Mouse (Mus musculus): ENCODE measurements around the gene Sat1. TPM values are rescaled to one million over a fixed set of nuclear protein-coding genes. Genes with fewer than 3 reads are reported as not detected.
"Not testable (repeated sequence)": the region's sequence is repeated elsewhere in the genome, so short reads cannot be mapped to it uniquely, and the experiment has no call there.

The Sat1 gene
- 101 and 105 TPM in 2 replicates for polyA plus RNA-seq (2016; fragmentation: Nextera tagmentation; extraction: Ambion mirVana)

DNA sequence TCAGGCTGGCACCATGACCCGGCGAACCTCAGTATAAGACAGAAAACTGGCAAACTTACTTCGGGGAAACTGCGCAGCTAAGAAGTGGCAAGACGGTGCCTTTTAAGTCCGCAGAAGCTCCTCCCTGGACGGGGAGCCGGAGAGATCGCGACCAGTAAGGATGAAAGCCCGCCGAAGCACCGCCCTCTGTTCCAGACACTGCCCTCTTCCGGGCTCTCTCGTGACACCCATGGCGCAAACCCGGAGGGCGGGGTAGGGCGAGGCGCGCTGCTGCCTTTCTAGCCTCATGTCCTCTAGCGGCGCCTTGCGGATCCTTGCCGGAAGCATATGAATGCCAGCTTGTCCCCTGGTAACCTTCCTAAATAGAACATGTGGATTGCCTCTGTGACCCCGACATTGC is at the start of gene Sat1:
TSS of gene Sat1 (minus strand) at position 179 of the 400 bp plus-strand sequence.
- Histone ChIP-seq H3K4me1 (no peaks in the 10 kb centered on the region), H3K27me3 (no peaks in the 10 kb centered on the region), H3K36me3 (no peaks in the 10 kb centered on the region), H3K9me3 (no peaks in the 10 kb centered on the region), H3K4me3 (peak within 1 kb of the TSS; percentile 49), H3K27ac (no peak within 1 kb of the TSS), H3K9ac (peak within 1 kb of the TSS; percentile 42), H3K4me2 (replicated peaks) (peak within 1 kb of the TSS; percentile 48)
- ATAC-seq (ENCODE audit: insufficient number of reproducible peaks, insufficient read depth, low FRiP score, low TSS enrichment): peak; percentile 98
- 14% methylated on average over 26 of the region's 26 CpGs for WGBS

DNA sequence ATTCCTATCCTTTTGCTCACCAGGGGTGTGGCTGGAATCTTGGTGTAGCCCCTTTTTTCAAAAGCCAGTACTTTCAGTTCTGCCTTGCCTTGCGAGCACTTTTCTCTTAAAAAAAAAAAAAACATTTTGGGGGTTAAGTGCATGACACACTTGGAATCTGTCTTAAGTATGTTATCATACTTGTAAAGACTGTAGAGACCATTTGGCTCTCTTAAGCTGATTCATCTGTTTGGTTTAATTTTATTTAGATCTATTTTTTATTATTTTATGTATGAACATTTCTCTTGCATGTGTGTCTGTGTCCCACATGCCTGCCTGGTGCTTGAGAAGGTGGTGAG is 46.6 kb upstream of the Sat1 start:
- no peaks in the 10 kb centered on the region for H3K27me3 ChIP-seq
- ATAC-seq (ENCODE audit: insufficient number of reproducible peaks, insufficient read depth, low FRiP score, low TSS enrichment): no peak
- H3K27ac ChIP-seq: no peak overlapping the region
- peak overlapping the region; percentile 52 for H3K4me3 ChIP-seq
- no peaks in the 10 kb centered on the region for H3K36me3 ChIP-seq
- H3K4me1 ChIP-seq: no peaks in the 10 kb centered on the region
- no peaks in the 10 kb centered on the region for H3K9me3 ChIP-seq
- H3K4me2 ChIP-seq (replicated peaks): peak overlapping the region; percentile 46
- WGBS: 36% methylated on average over 1 of the region's 1 CpGs
- H3K9ac ChIP-seq: peak overlapping the region; percentile 45; the same call in 1 of the 2 replicates

DNA sequence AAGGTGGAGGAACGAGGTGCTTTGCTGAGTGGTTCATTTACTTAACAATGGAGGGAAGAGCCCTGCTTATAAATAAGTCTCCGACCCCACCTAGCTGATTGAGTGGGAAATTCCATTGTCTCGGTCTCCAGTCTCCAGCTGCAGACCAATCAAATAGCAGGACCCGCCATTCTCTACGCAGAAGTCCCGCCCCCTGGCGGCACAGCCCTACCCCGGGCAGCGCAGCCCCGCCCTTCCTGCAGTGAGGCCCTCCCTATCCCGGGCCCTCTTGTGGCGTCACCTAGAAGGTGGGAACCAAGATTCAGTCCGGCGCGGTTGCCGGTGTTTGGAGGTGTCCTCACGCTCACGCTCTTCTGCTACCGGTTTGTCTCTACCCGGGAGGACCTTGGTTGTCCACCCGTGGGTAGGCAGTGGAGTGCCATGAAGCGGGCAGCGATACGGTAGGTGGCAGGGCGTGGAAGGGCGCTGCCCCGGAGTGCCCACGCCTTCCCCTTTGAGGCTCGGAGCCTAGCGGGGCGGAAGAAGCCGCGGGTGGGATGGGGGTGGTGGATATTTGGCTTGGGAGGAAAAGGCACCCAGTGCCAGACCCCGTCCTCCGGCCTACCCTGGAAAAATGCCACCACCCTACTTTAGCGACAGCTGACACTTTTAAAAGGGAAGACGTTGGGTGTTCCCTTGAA is 46.1 kb upstream of the Sat1 start, which contains the start of gene Acot9:
TSS of gene Acot9 (plus strand) at position 209 of the 680 bp plus-strand sequence.
- 16% methylated on average over 37 of the region's 37 CpGs for WGBS
- ATAC-seq (ENCODE audit: insufficient number of reproducible peaks, insufficient read depth, low FRiP score, low TSS enrichment): peak; percentile 98
- Histone ChIP-seq H3K4me3 (peak within 1 kb of the TSS; percentile 52), H3K9ac (peak within 1 kb of the TSS; percentile 45), H3K4me1 (no peaks in the 10 kb centered on the region), H3K27me3 (no peaks in the 10 kb centered on the region), H3K4me2 (replicated peaks) (peak within 1 kb of the TSS; percentile 46), H3K27ac (no peak within 1 kb of the TSS), H3K36me3 (no peaks in the 10 kb centered on the region), H3K9me3 (no peaks in the 10 kb centered on the region)

DNA sequence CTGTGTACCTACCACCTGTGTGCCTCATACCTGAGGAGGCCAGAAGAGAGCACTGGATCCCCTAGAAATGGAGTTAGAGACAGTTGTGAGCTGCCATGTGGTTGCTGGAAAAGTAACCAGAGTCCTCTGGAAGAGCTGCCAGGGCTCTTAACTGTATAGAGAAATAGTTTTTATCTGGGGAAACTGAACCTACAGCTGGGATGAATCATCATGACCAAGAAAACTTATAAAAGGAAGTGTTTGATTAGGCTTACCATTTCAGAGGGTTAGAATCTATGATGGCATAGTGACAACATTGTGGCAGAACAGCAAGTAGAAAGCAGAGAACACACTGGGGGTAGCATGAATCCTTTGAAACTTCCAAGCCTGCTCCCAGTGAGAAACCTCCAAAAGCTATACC is 40.6 kb upstream of the Sat1 start:
- Histone ChIP-seq H3K27me3 (no peaks in the 10 kb centered on the region), H3K4me2 (replicated peaks) (no peak overlapping the region), H3K4me3 (no peak overlapping the region), H3K27ac (no peak overlapping the region), H3K9me3 (no peaks in the 10 kb centered on the region), H3K36me3 (no peaks in the 10 kb centered on the region), H3K4me1 (no peaks in the 10 kb centered on the region), H3K9ac (no peak overlapping the region)
- ATAC-seq (ENCODE audit: insufficient number of reproducible peaks, insufficient read depth, low FRiP score, low TSS enrichment): no peak

DNA sequence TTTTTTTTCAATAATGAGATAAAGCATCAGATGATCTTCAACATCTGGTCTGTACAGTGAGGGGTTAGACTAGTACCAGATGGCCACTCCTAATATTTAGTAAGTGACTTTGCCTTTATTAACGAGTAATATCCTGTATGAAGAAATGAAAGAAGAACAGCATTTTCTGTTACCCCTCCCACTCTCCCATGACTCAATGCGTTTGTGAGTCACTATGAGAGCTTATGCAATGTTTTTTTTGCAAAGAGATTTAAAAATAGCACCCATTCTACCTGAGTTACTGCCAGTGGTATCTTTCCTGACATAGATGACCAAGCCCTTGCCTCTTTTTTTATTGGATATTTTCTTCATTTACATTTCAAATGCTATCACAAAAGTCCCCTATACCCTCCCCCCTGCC is 2.0 kb upstream of the Sat1 start:
- 68% methylated on average over 2 of the region's 2 CpGs for WGBS
- ATAC-seq (ENCODE audit: insufficient number of reproducible peaks, insufficient read depth, low FRiP score, low TSS enrichment): no peak

DNA sequence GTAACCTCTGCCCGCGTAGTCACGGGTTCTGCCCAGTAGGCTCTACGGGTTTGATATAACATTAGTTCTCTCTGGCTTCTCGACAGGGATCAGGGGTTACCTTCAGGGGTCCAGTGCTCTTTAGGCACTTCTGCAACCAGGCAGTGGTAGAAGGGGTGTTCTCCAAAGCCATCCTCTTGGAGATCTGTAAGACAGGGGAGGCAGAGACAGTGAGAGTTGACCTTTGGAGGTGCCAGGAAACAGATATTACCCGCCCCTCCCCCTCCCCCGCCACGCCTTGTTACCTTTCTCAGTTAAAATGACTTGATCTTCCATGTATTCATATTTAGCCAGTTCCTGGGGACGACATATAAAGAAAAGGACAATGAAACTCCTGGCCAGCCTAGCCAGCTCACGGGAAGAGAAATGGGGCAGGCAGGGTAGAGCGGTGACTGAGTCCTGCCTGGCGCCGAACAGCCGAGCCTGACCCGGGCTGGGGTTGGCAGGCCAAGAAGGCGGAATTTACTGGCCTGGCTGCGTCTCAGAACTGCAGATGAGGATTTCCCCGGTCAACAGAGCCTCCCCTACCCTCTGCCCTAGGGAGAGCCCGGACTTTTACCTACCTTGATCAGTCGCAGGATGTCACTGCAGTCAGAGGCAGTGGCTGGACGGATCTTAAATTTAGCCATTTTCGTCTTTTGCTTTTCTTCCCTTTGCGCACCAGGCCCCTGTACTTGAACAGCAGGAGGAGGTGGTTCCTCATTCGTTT is 574 bp downstream of the Sat1 start:
- H3K27me3 ChIP-seq: no peaks in the 10 kb centered on the region
- no peaks in the 10 kb centered on the region for H3K36me3 ChIP-seq
- no peaks in the 10 kb centered on the region for H3K9me3 ChIP-seq
- ATAC-seq (ENCODE audit: insufficient number of reproducible peaks, insufficient read depth, low FRiP score, low TSS enrichment): peak; percentile 52
- H3K4me1 ChIP-seq: no peaks in the 10 kb centered on the region
- WGBS: 25% methylated on average over 24 of the region's 24 CpGs
- H3K27ac ChIP-seq: no peak overlapping the region
- peak overlapping the region; percentile 49 for H3K4me3 ChIP-seq
- H3K9ac ChIP-seq: peak overlapping the region; percentile 42
- H3K4me2 ChIP-seq (replicated peaks): peak overlapping the region; percentile 48

More for the DNA sequence above, 2.0 kb upstream of the Sat1 start:
- H3K9me3 ChIP-seq: no peaks in the 10 kb centered on the region
- H3K36me3 ChIP-seq: no peaks in the 10 kb centered on the region
- H3K4me3 ChIP-seq: no peak overlapping the region
- H3K27ac ChIP-seq: no peak overlapping the region
- H3K27me3 ChIP-seq: no peaks in the 10 kb centered on the region
- H3K9ac ChIP-seq: no peak overlapping the region
- no peaks in the 10 kb centered on the region for H3K4me1 ChIP-seq
- H3K4me2 ChIP-seq (replicated peaks): no peak overlapping the region

DNA sequence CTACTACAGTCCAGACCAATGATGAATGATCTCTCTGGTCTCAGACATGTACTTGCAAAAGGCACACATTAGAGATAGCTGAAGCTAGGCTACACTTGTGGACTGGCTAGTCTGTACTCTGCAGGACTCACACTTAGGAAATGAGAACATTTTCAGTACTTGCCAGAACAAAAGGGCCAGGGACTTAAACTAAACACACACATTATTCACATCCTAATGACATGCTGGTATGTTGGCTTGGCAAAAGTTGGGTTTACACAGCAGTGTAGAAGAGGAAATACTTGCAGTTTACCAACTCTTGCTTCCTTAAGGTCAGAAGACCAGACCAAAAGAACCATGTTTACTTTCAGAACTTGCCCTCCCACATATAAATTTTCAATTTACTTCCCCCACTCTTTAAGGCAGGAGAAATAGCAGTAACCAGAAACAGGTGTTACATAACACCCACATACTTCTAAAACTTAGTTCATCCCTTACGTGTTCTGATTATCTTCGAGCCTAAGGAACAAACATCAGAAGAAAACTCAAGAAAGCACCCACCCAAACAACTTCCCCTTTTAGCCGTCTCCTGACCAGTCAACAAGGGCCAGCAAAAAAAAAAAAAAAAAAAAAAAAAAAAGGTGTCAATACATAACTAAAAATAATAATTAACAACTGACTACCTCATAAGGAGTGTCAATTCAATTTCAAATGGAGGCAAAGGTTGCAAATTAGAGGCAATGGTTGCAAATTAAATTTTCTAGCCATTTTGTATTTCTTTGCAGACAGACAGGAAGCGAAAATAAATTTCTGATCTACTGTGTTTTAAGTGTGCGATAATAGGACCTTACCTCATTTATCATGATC is 1.7 kb downstream of the Sat1 start:
- Histone ChIP-seq H3K4me3 (no peak overlapping the region), H3K4me1 (no peaks in the 10 kb centered on the region), H3K36me3 (no peaks in the 10 kb centered on the region), H3K27me3 (no peaks in the 10 kb centered on the region), H3K9me3 (no peaks in the 10 kb centered on the region), H3K4me2 (replicated peaks) (no peak overlapping the region), H3K27ac (no peak overlapping the region), H3K9ac (no peak overlapping the region)
- no peak for ATAC-seq (ENCODE audit: insufficient number of reproducible peaks, insufficient read depth, low FRiP score, low TSS enrichment)
- WGBS: 85% methylated on average over 5 of the region's 5 CpGs

DNA sequence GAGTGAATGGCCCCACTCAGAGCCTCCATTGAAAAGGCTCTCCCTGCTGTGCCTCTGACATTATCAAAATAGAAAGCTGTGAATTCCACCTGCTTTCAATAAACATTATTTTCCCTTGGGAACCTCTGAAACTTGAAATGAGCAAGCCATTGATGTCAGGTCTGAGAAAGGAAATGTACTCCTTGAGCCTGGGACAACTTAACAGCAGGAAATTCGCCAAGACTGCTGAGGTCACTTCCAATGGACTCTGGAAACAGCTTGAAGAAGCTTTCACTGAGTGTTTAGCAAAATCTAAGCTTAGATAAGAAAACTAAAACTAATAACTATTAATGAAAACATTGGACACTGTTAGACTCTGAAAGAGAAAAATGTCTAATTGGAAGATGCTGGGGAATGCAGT is 7.6 kb downstream of the Sat1 start:
- Histone ChIP-seq H3K27ac (no peak overlapping the region), H3K27me3 (no peaks in the 10 kb centered on the region), H3K9ac (no peak overlapping the region), H3K4me2 (replicated peaks) (no peak overlapping the region), H3K9me3 (no peaks in the 10 kb centered on the region), H3K4me1 (no peaks in the 10 kb centered on the region), H3K4me3 (no peak overlapping the region), H3K36me3 (no peaks in the 10 kb centered on the region)
- no peak for ATAC-seq (ENCODE audit: insufficient number of reproducible peaks, insufficient read depth, low FRiP score, low TSS enrichment)
- WGBS: 12% methylated on average over 1 of the region's 1 CpGs

DNA sequence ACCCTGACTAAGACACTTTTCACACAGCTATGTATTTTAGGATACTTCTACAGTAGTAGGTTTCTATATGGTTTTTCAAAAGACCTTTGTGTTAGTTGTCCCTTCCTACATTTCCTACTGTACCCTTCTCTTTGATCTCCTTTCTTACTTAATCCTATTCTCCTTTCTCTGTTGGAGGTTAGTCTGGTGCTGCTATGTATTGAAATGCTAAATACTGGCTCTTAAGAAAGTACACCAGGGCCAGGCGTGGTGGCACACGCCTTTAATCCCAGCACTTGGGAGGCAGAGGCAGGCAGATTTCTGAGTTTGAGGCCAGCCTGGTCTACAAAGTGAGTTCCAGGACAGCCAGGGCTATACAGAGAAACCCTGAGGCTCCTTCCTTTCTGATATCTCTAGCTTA is 10.8 kb downstream of the Sat1 start:
- not testable (repeated sequence) for H3K9me3 ChIP-seq; H3K27ac ChIP-seq; H3K27me3 ChIP-seq; ATAC-seq (ENCODE audit: insufficient number of reproducible peaks, insufficient read depth, low FRiP score, low TSS enrichment); H3K4me1 ChIP-seq; H3K4me3 ChIP-seq; H3K4me2 ChIP-seq (replicated peaks); H3K9ac ChIP-seq; H3K36me3 ChIP-seq
- WGBS: 85% methylated on average over 2 of the region's 2 CpGs

DNA sequence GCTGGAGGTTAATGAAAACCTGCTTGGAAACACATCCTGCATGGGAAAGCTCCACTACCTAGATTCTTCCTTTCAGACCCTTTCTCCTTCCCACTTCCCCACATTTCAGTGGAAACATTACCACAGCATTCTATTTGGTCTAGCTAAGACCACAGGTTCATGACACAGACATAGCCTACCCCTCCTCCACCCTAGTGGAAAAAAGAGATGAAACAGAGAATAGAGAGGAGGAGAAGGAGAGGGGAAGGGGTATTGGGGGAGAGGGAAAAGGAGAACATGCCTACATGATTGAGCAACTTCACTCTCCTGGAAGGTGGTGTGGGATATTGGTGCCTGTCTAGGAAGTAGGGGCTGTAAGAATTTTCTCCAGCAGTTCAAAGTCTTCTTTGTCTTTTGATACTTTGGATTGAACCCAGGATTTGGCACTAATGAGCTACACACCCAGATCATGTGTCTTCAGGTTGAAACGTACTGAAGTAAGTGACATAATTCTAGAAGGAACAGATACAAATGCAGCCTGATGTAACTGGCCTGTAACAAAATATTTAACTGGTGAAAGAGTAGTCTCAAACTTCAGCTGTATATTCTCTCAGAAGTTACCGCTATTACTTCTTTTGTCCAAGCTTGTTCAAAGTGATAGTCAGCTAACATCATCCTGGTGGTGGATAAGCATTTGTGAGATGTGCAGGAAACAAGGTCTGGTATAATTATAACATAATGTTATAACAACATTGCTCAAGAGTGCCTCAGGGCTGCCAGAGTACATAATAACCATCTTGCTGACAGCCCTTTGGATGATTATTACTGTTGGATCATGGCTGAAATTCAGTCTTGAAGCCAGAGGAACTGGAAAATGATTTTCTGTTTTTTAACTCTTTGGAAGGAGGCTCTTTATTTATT is 13.6 kb downstream of the Sat1 start:
- no peaks in the 10 kb centered on the region for H3K36me3 ChIP-seq
- no peaks in the 10 kb centered on the region for H3K27me3 ChIP-seq
- no peaks in the 10 kb centered on the region for H3K9me3 ChIP-seq
- no peak overlapping the region for H3K4me2 ChIP-seq (replicated peaks)
- no peaks in the 10 kb centered on the region for H3K4me1 ChIP-seq
- H3K27ac ChIP-seq: no peak overlapping the region
- no peak for ATAC-seq (ENCODE audit: insufficient number of reproducible peaks, insufficient read depth, low FRiP score, low TSS enrichment)
- WGBS: 44% methylated on average over 2 of the region's 2 CpGs
- no peak overlapping the region for H3K9ac ChIP-seq
- no peak overlapping the region for H3K4me3 ChIP-seq

DNA sequence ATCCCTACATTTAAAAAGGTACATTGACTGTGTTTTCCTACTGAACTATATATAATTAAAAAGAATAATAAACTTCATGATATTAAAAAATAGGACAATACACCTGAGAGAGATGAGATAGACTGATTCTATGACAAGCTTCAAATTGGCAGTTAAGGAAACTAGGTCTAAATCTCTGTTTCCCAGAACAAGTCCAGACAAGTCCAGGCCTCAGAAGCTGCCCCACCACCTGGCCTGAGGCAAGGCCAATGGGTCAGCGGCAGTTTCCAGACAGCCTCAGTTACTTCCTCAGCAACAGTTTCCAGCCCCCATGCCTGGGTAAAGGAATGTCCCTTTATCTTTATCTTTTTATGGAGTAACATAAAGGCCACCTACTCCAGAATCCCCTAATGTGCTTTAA is 14.4 kb downstream of the Sat1 start:
- 60% methylated on average over 1 of the region's 1 CpGs for WGBS
- Histone ChIP-seq H3K4me1 (no peaks in the 10 kb centered on the region), H3K4me3 (no peak overlapping the region), H3K4me2 (replicated peaks) (no peak overlapping the region), H3K27me3 (no peaks in the 10 kb centered on the region), H3K27ac (no peak overlapping the region), H3K36me3 (no peaks in the 10 kb centered on the region), H3K9ac (no peak overlapping the region), H3K9me3 (no peaks in the 10 kb centered on the region)
- no peak for ATAC-seq (ENCODE audit: insufficient number of reproducible peaks, insufficient read depth, low FRiP score, low TSS enrichment)

Measured in embryonic facial prominence, embryonic 12.5 days (tissue).